Mouse (Mus musculus) myocyte (in vitro differentiated cells): ENCODE results near the gene Mlx.

Experiments used
- E2F4 ChIP-seq: IDR thresholded peaks from one replicate; pipeline ENCODE4 v1.6.1; 2011; ENCODE audit warnings: mild to moderate bottlenecking, control low read depth, moderate library complexity; ENCODE audit not compliant: insufficient read depth
- MAX ChIP-seq: IDR thresholded peaks from one replicate; pipeline ENCODE4 v1.6.1; 2011; ENCODE audit warnings: low read depth, mild to moderate bottlenecking, control low read depth
- MYOD1 ChIP-seq, 3 experiments: IDR thresholded peaks; one replicate each; pipeline ENCODE4 v1.6.1; 2011; ENCODE audit warnings: control low read depth in 2 of 3, low read depth in 2 of 3, mild to moderate bottlenecking in 2 of 3, moderate library complexity in 1 of 3; ENCODE audit not compliant: insufficient read length in 2 of 3, control insufficient read depth in 1 of 3
- MYOG ChIP-seq, 3 experiments: IDR thresholded peaks; one replicate each; pipeline ENCODE4 v1.6.1; 2011; ENCODE audit warnings: control low read depth in 2 of 3, low read depth in 2 of 3, mild to moderate bottlenecking in 2 of 3; ENCODE audit not compliant: insufficient read length in 2 of 3, control insufficient read depth in 1 of 3, insufficient read depth in 1 of 3
- POLR2A ChIP-seq: IDR thresholded peaks from one replicate; pipeline ENCODE4 v1.6.1; 2011; ENCODE audit warnings: low read depth, mild to moderate bottlenecking, control low read depth, moderate library complexity; ENCODE audit not compliant: insufficient read length
- REST ChIP-seq: IDR thresholded peaks from one replicate; pipeline ENCODE4 v1.6.1; 2011; ENCODE audit warnings: mild to moderate bottlenecking, control low read depth, moderate library complexity; ENCODE audit not compliant: insufficient read depth, insufficient read length
- SRF ChIP-seq: IDR thresholded peaks from one replicate; pipeline ENCODE4 v1.6.1; 2011; ENCODE audit warnings: low read depth; ENCODE audit not compliant: control insufficient read depth, insufficient read length
- TCF12 ChIP-seq: IDR thresholded peaks from one replicate; pipeline ENCODE4 v1.6.1; 2011; ENCODE audit warnings: mild to moderate bottlenecking, control low read depth; ENCODE audit not compliant: poor library complexity, insufficient read depth, severe bottlenecking
- TCF3 ChIP-seq: IDR thresholded peaks from one replicate; pipeline ENCODE4 v1.6.1; 2011; ENCODE audit warnings: low read depth, control low read depth; ENCODE audit not compliant: insufficient read length
- USF1 ChIP-seq: IDR thresholded peaks from one replicate; pipeline ENCODE4 v1.6.1; 2011; ENCODE audit warnings: low read depth, mild to moderate bottlenecking, control low read depth, moderate library complexity

DNA sequence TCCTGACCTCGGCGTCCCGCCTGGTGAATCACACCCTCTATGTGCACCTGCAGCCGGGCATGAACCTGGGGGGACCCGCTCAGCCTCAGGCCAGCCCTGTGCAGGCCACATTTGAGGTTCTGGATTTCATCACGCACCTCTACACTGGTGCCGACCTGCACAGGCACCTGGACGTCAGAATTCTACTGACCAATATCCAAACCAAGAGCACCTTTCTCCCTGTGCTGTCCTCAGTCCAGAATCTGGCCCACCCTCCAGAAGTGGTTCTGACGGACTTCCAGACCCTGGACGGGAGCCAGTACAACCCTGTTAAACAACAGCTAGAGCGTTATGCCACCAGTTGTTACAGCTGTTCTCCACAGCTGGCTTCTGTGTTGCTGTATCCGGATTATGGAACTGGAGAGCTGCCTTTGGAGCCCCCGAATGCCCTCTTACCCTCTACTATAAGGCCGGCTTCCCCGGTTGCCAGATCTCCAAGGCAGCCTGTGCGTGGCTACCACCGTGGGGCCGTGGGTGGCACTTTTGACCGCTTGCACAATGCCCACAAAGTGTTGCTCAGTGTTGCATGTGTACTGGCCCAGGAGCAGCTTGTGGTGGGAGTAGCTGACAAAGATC lies 3.9 kb upstream of the Mlx start:
- TF ChIP-seq TCF12 (no peak), USF1 (no peak), TCF3 (no peak), E2F4 (no peak), POLR2A (peak; percentile 51), MYOG (IDR thresholded peaks at IDR 0.05; ENCODE audit: control insufficient read depth in 1 of 3, insufficient read depth in 1 of 3, insufficient read length in 2 of 3, low read depth in 2 of 3) (no peak), MYOD1 (IDR thresholded peaks at IDR 0.05; ENCODE audit: control insufficient read depth in 1 of 3, insufficient read length in 2 of 3, low read depth in 2 of 3) (peak in 2 of 3 experiments; percentile 25 to 27), REST (no peak), SRF (no peak), MAX (no peak)
